ENCODE assay signal across 8 mouse cellular contexts in genomic region chr4:89524260-89525200, GRCm38 (mm10).
DNase-seq lines count a peak whose midpoint lies in the region; ATAC-seq and TF ChIP-seq lines count a peak whose summit lies in the region.

No protein-coding gene starts in this region.

- peak overlapping the region; percentile 69 for H3K4me2 ChIP-seq in embryonic facial prominence, embryonic 14.5 days (ENCODE audit: low read depth, low read length)
- peak overlapping the region; percentile 91 for H3K4me2 ChIP-seq in midbrain, postnatal 0 days (ENCODE audit: low read depth, low read length, poor library complexity, severe bottlenecking)

- H3K4me1 ChIP-seq in bone marrow macrophage, adult 2 months (ENCODE audit: control insufficient read depth, insufficient read depth, low read length), result peaks cover 19% of the 10 kb centered on the region
- no peaks in the 10 kb centered on the region for H3K4me1 ChIP-seq in embryonic facial prominence, embryonic 14.5 days (ENCODE audit: control insufficient read depth, insufficient read depth, low read length)
- H3K4me1 ChIP-seq in midbrain, postnatal 0 days (ENCODE audit: insufficient read depth, low read length), result no peaks in the 10 kb centered on the region

- H3K9ac ChIP-seq in embryonic facial prominence, embryonic 14.5 days (ENCODE audit: low read depth, low read length), result peak overlapping the region; percentile 51; the same call in 1 of the 2 replicates
- H3K9ac ChIP-seq in midbrain, postnatal 0 days (replicated peaks; ENCODE audit: low read length, poor library complexity, severe bottlenecking), result peak overlapping the region; percentile 39; the same call in 1 of the 2 replicates

- peak overlapping the region; percentile 71 for H3K4me3 ChIP-seq in bone marrow macrophage, adult 2 months (ENCODE audit: insufficient read depth, low read length)
- peak overlapping the region; percentile 46 for H3K4me3 ChIP-seq in embryonic facial prominence, embryonic 14.5 days (ENCODE audit: low read depth, low read length)
- H3K4me3 ChIP-seq in midbrain, postnatal 0 days (ENCODE audit: low read depth, low read length), result peak overlapping the region; percentile 46

- no peak overlapping the region for H3K27ac ChIP-seq in bone marrow macrophage, adult 2 months (ENCODE audit: insufficient read depth, low read depth, low read length)
- H3K27ac ChIP-seq in embryonic facial prominence, embryonic 14.5 days (replicated peaks; ENCODE audit: low read depth, low read length), result no peak overlapping the region
- no peak overlapping the region for H3K27ac ChIP-seq in midbrain, postnatal 0 days (ENCODE audit: low read depth, low read length)

- 2% methylated on average over 40 of the region's 40 CpGs for whole genome bisulfite sequencing in embryonic facial prominence, embryonic 14.5 days
- 1% methylated on average over 40 of the region's 40 CpGs for WGBS in midbrain, postnatal 0 days

- peak; percentile 77 for ATAC-seq in embryonic facial prominence, embryonic 14.5 days (ENCODE audit: low read depth)
- peak; percentile 82 for ATAC-seq in midbrain, postnatal 0 days (ENCODE audit: low FRiP score)

- no peaks in the 10 kb centered on the region for H3K36me3 ChIP-seq in embryonic facial prominence, embryonic 14.5 days (ENCODE audit: control insufficient read depth, insufficient read depth, low read length)
- H3K36me3 ChIP-seq in midbrain, postnatal 0 days (ENCODE audit: insufficient read depth, low read length), result no peaks in the 10 kb centered on the region

- no peaks in the 10 kb centered on the region for H3K9me3 ChIP-seq in embryonic facial prominence, embryonic 14.5 days (ENCODE audit: control insufficient read depth, low read length)
- no peaks in the 10 kb centered on the region for H3K9me3 ChIP-seq in midbrain, postnatal 0 days (ENCODE audit: low read length)

- H3K27me3 ChIP-seq in embryonic facial prominence, embryonic 14.5 days (replicated peaks; ENCODE audit: control insufficient read depth, insufficient read depth, low read length), result peaks cover 30% of the 10 kb centered on the region
- peaks cover 27% of the 10 kb centered on the region for H3K27me3 ChIP-seq in midbrain, postnatal 0 days (ENCODE audit: insufficient read depth, low read length)

- TF ChIP-seq CTCF in bone marrow macrophage, adult 2 months (IDR thresholded peaks at IDR 0.05; ENCODE audit: low read depth, low read length), result peak; percentile 80
- TF ChIP-seq CTCF in midbrain, postnatal 0 days (IDR thresholded peaks at IDR 0.05), result peak; percentile 84

- peak; percentile 46 to 47 for DNase-seq in B cell, adult 2 months
- peak; percentile 90 for DNase-seq in embryonic facial prominence, embryonic 14.5 days (ENCODE audit: low spot score)
- peak; percentile 10 to 54 for DNase-seq in heart, adult 9 months (ENCODE audit: low spot score in 2 of 2)
- DNase-seq in kidney, adult 8-10 months, result peak; percentile 35 to 52
- DNase-seq in liver, result peak; percentile 74
- peak; percentile 86 for DNase-seq in midbrain, postnatal 0 days (ENCODE audit: low spot score)
- DNase-seq in spleen, postnatal 4 days (ENCODE audit: low spot score in 2 of 2), result peak; percentile 36 to 64

- no peak for TF ChIP-seq POLR2A in bone marrow macrophage, adult 2 months (IDR thresholded peaks at IDR 0.05; ENCODE audit: borderline replicate concordance, low read depth, low read length)

Comparison
In these comparisons a context has a peak if more than half of its experiments do, and no peak if none do; other contexts are left out.
1. DNase-seq: peak in every context shown above with its lines; median percentile 90 in embryonic facial prominence, embryonic 14.5 days; 86 in midbrain, postnatal 0 days; 74 in liver; 50 in spleen, postnatal 4 days; 46 in B cell, adult 2 months; 44 in kidney, adult 8-10 months; 32 in heart, adult 9 months.